Mouse (Mus musculus) CD4-positive naive resting alpha-beta T cell, adult 57 days (primary cell): Measurements from ENCODE around the gene S1pr5. TPM values are rescaled to one million over a fixed set of nuclear protein-coding genes. Genes with fewer than 3 reads are reported as not detected.

Experiments used
- total RNA-seq: library from RNA; stranded (reverse); gene quantifications from one replicate; pipeline ENCODE4 v1.2.4, GENCODE M21; 2023

Gene S1pr5
- total RNA-seq, result 0.44 TPM

DNA sequence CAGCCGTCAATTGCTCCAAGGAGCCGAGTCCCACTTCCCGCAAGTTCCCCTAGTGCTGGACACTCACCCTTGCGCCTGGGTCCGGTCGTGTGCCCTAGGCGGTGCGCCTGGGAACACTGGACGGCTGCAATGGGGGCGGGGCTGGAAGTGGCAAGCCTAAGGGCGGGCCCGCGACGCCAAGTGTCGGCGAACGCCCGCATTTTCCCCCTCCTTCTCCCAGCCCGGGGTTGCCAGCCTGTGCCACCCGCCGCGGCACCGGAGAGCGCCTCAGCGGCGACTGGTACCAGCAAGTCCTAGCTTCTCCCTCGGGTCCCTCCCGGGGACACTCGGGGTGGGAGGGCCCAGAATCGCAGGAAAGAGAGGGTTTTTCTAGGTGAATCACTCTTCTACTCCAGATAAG, at the start of gene S1pr5:
Gene S1pr5, minus strand, starts transcription at position 118 of the 400 bp plus-strand sequence.

DNA sequence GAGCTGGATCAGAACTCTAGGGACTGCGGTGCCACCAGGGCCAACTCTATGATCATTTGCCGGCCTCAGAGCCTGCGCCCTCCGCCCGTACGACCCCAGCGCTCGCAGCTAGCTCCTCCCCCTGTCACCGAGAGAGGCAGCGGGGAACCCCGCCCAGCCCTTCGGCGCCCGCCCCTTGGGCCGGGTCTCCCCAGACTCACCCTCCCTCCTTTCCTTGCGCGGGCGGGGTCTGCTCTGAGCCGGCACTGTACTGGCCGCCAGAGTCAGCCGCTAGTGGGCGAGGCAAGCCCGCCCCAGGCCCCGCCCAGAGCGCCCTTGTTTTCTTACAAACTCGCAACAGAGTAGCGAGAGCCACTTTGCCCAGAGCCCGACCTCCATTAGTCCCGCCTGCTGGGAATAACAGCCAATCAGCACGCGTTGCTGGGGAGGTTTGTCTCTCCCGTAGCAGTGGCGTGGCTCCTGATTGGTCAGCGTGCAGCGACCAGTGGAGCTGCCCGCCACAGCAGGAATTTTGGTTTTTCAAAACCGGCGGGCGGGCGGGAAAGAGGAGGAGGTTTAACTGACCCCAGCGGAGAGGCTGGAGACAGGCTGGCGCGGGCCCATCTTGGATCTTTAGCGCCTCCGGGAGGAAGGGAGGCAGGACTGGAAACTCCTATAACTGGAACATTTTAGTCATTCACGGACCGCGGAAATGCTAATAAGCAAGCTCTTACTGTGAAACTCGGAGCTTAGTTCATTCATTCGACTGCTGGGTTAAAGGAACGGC, 43.0 kb upstream of the S1pr5 start, which contains the start of gene Cdkn2d:
Gene Cdkn2d, minus strand, starts transcription at position 386 of the 766 bp plus-strand sequence.

DNA sequence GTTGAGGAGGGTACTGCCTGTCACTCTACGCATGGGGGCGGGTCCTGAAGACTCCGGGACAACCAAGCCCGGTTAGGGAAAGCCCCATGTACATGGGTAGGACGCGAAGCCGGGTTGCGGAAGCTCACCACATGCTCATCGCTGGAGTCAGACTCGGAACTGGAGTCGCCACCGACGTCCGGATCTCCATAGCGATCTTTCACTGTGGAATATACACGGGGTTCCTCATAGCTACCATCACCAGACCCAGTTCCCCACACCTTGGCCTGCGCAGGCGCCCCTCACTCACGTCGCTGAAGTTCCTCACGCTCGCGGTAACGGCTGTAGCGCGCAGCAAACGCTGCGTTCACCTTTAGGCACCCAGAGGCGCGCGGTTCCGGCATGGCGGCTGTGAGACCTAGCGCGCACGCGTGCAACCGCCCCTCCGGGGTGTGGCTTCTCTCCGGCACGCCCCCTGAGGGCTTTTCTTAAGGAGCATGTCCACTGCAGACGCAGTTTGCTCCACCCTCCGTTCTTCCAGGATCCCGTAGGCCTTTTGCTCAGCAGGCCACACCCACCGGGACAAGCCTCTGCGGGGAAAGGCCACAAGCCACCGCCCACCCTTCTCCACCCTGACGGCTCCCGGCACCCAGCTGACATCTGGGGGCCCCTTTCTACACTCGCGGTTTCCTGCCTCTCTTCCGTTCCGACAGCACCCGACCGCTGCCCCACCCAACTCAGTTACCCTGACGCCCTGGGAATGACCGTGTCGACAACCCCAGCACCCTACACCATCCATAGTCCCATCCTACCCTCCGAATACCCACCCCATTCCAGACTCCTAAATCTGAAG, 39.5 kb upstream of the S1pr5 start, which contains the start of gene Kri1:
Gene Kri1, minus strand, starts transcription at position 399 of the 832 bp plus-strand sequence.

DNA sequence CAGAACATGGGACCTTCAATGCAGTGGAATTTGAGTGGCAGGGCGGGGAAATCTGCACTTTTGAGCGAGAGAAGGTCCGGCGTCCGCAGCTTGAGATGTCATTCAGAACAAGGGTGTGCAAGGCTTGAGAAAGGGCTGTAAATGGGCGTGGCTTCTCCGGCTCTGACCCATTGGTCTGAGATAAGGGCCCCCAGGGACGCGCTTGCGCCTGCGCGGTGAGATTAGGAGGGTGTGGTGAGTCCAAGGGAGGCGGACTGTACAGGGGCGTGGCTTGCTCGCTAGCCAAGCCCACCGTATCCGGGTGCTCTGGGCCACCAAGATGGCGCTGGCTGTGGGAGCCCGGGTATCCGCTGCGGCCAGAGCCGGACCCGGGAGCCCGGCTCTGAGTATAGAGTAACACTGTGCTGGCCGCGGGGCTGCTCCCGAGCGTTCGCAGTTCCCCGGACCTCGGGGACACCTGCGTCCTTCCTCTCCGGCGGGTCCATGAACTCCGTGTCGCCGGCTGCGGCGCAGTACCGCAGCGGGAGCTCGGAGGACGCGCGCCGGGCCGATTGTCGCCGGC, 16.8 kb upstream of the S1pr5 start, which contains the start of gene Atg4d:
Gene Atg4d, plus strand, starts transcription at position 294 of the 562 bp plus-strand sequence.

DNA sequence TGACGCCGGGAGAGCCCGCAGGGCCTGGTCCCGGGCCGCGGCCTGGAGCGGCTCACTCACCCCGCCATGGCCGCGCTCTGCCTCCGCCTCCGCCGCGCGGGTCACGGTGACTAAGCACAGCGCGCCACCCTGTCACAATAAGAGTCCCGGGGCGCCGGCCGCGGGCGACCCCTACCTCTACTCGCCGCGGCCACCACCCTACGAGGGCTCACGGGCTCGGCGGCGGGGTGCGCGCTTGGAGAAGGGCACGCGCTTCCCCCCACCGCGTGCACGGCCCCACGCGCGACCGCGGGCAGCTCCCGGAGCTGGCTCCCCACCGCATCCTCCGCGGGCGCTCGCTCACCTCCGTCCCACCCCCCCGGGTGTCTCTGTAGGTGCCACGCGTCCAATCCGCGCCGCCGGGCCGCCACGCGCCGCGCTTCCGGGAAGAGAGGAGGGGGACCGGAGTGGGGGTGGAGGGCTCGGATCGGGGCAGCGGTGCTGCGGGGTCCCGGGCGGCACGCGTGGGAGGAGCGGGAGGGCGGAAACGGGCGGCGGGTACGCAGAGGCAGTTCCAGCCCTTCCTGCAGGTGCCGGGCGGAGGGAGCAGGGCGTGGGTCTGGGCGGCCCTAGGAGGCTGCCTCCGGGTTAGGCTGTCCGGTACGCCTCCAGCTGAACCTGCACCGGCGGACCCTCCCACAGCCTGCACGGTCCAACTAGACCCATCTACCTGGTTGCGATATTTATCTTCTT, 9.3 kb downstream of the S1pr5 start, which contains the start of gene Keap1:
Gene Keap1, minus strand, starts transcription at position 629 of the 732 bp plus-strand sequence.

Other genes starting within 250 kb of the S1pr5 start
- 53.2 TPM for gene Mrpl4, start 245.7 kb downstream of the S1pr5 start, total RNA-seq
- 19.5 TPM for gene Icam1, start 232.5 kb downstream of the S1pr5 start, total RNA-seq
- not detected for gene Icam4, start 219.1 kb downstream of the S1pr5 start, total RNA-seq
- gene Icam5, start 216.4 kb downstream of the S1pr5 start, total RNA-seq, result 0.18 TPM
- not detected for gene Zglp1, start 181.3 kb downstream of the S1pr5 start, total RNA-seq
- gene Gm49373, start 175.3 kb downstream of the S1pr5 start, total RNA-seq, result 0.83 TPM
- 27.6 TPM for gene Fdx1l, start 174.8 kb downstream of the S1pr5 start, total RNA-seq
- 9.4 TPM for gene Gm38431, start 156.4 kb downstream of the S1pr5 start, total RNA-seq
- gene Raver1, start 156.4 kb downstream of the S1pr5 start, total RNA-seq, result 112 TPM
- 50.3 TPM for gene Tyk2, start 117.2 kb downstream of the S1pr5 start, total RNA-seq
- 131 TPM for gene Cdc37, start 98.5 kb downstream of the S1pr5 start, total RNA-seq
- 1.6 TPM for gene Pde4a, start 82.7 kb downstream of the S1pr5 start, total RNA-seq
- gene Keap1, start 9.1 kb downstream of the S1pr5 start, total RNA-seq, result 37.3 TPM
- 51.6 TPM for gene Atg4d, start 16.9 kb upstream of the S1pr5 start, total RNA-seq
- 172 TPM for gene Kri1, start 39.5 kb upstream of the S1pr5 start, total RNA-seq
- gene Cdkn2d, start 43.0 kb upstream of the S1pr5 start, total RNA-seq, result 47.6 TPM
- 4.0 TPM for gene Ap1m2, start 63.9 kb upstream of the S1pr5 start, total RNA-seq
- 379 TPM for gene Slc44a2, start 72.3 kb upstream of the S1pr5 start, total RNA-seq
- 116 TPM for gene Ilf3, start 119.4 kb upstream of the S1pr5 start, total RNA-seq
- 84.4 TPM for gene Qtrt1, start 163.4 kb upstream of the S1pr5 start, total RNA-seq
- 346 TPM for gene Dnm2, start 176.5 kb upstream of the S1pr5 start, total RNA-seq